Mouse (Mus musculus): ENCODE results near the gene Pigv.
"Not testable (repeated sequence)": the region's sequence is repeated elsewhere in the genome, so short reads cannot be mapped to it uniquely, and the experiment has no call there.

Gene Pigv

DNA sequence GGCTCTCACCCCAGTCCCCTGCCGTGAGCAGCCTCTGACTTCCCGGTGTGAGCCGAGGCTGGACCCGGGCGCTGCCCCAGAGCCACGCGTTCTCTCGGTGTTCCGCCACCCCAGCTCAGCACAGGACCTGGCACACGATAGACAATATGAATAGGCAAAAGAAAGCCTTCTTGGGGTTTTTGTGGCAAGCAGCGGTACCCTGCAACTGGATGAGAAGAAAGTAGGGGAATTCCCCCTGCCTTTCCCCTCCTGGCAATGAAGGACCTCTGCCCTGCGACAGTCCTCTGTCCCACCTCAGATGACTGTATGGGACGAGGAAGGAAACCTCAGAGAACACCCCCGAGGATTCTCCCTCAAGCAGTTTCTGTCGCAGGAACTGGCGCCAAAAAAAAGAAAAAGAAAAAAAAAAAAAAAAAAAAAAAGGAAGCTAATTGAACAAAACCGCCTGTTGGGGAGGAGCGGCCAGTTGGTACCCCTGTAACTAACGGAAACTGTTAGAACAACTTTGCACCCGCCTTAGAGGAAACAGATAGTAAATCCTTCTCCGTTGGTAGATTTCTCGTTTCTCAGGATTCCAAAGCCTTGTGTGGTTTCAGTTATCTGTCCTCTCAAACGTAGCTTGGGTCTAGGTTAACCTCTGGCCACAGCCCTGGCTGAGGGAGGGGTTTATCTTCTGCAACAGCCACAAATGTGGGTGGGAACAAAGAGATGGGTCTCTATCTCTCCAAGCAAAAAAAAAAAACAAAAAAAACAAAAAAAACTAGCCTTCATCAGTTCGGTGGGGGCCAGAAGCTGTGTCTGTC is 599 bp upstream of the Pigv start:
- no peak for DNase-seq (ENCODE audit: low spot score in 2 of 2)

DNA sequence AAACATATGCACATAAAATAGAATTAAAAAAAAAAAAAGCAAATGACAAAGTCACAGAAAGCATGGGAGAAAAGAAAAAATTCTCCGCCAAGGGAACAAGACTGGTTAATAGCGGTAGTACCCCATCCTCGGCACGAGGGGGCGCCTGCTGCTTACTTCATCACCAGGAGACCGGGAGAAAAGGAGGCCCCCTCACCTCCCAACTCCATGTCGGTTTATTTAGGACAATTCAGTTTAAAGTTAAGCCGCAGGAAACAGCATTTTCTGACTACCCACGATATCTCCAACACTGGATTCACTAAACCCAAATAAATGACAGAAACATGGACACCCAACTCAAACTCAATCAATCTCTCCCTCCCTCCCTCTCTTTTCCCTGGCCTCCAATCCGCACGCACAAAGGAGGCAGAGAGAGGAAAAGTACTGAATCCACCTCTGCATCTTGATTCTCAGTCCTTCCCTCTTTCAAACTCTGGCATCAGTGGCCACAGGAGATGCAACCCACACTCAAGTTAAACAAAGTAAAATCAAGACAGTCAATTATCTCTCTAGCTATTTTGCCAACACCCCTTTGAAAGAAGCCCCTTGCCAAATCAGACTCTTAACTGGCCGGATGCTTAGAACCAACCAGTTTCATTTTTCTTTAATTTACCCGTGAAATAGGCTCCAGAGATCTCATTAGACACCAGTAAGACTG is 1.1 kb downstream of the Pigv start:
- DNase-seq (ENCODE audit: low spot score in 2 of 2): peak; percentile 78 to 79

DNA sequence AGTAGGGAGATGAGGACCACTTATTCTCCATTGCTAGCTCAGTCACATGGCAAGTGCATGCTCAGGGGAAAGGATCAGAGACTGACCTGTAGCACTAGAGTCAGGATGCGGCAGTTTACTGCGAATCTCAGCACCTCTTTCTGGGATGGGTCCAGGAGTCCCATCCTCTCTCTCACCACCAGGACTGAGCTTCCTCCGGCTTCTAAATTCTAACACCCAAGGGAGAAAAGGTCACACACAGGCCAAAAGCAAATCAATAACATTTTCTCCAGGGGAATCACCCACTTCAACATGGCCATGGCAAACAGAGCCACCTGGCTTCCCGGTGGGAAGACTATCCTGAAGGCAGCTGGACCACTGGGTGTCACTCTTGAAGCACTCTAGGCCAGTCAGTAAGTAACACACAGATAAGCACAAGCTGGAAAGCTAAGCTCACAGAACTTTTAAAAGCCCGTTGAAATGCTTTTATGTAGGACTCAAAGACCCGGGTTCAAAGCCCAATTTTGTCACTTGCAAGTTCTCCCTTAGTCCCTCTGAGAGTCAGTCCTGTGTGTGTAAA is 2.7 kb downstream of the Pigv start:
- DNase-seq (ENCODE audit: low spot score in 2 of 2): no peak

DNA sequence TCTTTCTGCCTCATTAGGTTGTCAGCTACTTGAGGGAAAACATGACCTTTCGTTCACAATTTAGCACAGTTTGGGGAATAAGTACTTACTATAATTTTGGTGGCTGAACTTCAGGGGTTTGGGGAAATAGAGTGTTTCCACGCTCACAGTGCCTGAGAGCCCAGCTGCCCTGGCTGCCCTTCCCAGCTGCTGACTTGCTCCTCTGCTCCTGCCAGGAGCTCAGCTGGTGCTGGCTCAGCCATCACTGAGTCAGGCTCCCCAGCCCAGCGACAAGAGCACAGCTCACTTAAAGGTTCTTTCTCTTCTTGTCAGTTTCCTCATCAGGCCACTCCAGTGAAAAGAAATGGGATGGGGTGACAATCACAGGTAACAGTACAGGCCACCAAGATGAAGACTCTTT is 3.9 kb downstream of the Pigv start:
- DNase-seq (ENCODE audit: low spot score in 2 of 2): no peak

DNA sequence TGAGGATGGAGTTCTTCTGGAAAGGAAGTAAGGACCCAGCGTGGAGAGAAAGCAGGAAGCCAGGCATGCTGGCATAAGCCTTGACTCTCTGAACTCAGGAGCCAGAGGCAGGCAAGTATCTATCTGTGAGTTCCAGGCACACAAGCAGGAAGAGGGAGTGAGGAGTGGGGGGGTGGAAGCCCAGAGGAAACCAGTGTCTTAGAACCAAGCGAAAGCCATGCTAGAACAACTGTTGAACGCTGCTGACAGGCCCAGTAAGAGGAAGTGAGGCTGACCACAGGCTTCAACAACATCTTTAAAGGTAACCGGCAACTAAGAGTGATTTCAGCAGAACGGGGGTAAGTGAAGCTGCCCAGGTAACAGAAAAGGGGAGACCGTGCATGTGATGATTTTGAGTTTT is 6.2 kb downstream of the Pigv start:
- DNase-seq (ENCODE audit: low spot score in 2 of 2): no peak

GRCm38 (mm10) chr4:133665118-133665517 is 7.3 kb downstream of the Pigv start:
- no peak for DNase-seq (ENCODE audit: low spot score in 2 of 2)

DNA sequence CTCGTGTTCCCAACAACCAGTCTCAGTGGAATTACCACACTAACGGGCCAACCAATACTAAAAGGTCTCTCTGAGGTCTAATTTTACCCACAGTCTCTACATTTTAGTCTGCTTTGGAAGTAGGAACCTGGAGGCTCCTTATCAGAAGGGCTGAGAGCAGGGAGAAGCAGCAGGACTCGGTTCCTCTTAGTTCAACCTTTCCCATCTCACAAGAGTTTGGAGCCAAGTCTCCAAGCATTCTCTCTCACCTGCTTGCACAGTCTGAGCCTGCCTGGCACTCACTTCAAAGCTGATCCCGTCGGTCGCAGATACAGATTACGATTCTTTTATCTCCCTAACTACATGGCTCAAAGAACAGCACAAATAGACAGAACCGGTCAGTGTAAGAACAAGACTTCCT is 9.5 kb downstream of the Pigv start:
- DNase-seq (ENCODE audit: low spot score in 2 of 2): no peak

DNA sequence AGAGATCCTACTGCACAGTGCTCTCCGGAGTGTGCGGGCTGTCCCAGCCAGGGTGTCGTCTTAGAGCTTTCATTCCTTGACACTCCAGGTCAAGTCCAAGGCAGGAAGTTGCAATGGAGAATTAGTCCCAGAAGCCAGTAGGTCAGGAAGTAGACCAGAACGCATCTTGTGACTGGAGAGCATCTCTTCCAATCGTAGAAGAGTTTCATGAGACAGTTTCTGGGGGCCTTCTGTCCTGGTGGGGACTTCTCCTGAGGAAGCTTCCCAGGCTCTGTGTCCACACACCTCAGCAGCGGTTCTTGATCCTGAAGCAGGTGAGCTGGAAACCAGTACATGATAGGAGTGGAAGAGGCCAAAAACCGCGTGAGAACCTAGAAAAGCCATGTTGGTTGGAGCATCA is 10.0 kb downstream of the Pigv start:
- no peak for DNase-seq (ENCODE audit: low spot score in 2 of 2)

GRCm38 (mm10) chr4:133660193-133661155 is 12.0 kb downstream of the Pigv start:
- DNase-seq (ENCODE audit: low spot score in 2 of 2): peak; percentile 50 to 69

- no peak for DNase-seq (ENCODE audit: low spot score in 2 of 2)
These were observed 12.8 kb downstream of the Pigv start for GRCm38 (mm10) chr4:133659497-133660192.

GRCm38 (mm10) chr4:133658729-133659128 is 13.7 kb downstream of the Pigv start:
- DNase-seq (ENCODE audit: low spot score in 2 of 2): no peak

DNA sequence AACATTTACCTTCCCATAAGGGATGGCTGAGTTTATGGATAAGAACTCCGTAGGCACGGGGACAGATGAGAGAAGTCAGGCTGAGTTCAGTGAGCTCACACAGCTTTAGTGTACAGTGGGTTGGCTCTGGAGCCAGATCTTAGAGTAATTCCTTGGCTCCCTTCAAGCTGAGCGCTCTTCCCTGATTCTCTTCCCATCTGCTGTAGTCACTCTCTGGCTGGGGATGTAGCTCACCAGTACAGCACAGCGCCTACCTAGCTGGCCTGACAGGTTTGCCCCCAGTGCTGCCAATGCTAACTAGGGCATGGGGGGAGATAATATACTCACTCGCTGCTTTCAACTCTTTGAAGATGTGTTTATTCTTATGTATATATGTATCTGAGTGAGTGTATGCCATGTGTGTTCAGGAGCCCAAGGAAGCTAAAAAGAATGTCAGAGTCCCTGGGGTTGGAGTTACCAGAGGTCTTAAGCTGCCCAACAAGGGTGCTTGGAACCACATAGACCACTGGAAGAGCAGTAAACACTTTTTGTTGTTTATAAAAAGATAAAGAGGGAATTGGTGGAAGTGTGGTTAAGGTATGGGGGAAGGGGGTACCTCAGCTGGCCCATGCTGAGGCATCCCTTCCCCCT is 14.5 kb downstream of the Pigv start:
- DNase-seq (ENCODE audit: low spot score in 2 of 2): no peak

DNA sequence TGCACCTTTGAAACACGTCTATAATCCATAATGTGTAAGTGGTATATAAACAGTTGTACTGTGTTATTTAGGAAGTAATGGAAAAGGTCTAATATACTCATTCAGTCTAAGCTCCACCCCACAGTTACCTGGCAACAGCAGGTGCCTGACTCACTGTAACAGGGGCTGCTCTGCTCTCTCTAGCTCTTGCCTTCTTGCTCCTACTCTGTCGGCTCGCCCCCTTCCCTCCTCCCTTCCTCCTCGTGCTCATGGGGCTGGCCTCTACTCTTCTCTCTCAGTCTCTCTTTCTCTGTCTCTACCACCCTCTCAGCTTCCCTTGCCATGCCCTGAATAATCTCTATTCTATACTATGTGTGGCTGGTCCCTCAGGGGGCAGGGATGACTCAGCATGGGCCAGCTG is 15.4 kb downstream of the Pigv start:
- DNase-seq (ENCODE audit: low spot score in 2 of 2): no peak

GRCm38 (mm10) chr4:133656294-133656693 is 16.2 kb downstream of the Pigv start:
- DNase-seq (ENCODE audit: low spot score in 2 of 2): no peak

- not testable (repeated sequence) for DNase-seq (ENCODE audit: low spot score in 2 of 2)
These were observed 18.4 kb downstream of the Pigv start for GRCm38 (mm10) chr4:133654070-133654469.

DNA sequence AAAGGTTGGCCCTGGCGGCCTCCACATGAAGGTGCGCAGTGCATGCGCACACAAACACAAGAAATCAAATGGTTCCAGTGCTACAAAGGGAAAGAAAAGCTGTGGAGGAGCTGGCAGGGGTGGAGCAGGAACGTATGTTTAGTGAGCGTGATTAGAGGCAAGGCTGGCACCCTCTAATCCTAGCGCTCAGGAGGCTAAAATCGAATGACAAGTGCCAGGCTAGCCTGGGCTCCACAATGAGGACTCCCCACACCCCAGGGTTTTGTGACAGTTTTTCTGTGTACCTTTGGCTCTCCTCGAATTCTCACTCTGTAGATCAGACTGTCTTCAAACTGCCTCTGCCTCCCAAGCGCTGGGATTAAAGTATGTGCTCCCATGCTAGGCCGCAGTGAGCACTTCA is 19.7 kb downstream of the Pigv start:
- DNase-seq (ENCODE audit: low spot score in 2 of 2): no peak

- no peak for DNase-seq (ENCODE audit: low spot score in 2 of 2)
These were observed 20.5 kb downstream of the Pigv start for GRCm38 (mm10) chr4:133651986-133652385.

GRCm38 (mm10) chr4:133651445-133651844 is 21.0 kb downstream of the Pigv start:
- DNase-seq (ENCODE audit: low spot score in 2 of 2): no peak

DNA sequence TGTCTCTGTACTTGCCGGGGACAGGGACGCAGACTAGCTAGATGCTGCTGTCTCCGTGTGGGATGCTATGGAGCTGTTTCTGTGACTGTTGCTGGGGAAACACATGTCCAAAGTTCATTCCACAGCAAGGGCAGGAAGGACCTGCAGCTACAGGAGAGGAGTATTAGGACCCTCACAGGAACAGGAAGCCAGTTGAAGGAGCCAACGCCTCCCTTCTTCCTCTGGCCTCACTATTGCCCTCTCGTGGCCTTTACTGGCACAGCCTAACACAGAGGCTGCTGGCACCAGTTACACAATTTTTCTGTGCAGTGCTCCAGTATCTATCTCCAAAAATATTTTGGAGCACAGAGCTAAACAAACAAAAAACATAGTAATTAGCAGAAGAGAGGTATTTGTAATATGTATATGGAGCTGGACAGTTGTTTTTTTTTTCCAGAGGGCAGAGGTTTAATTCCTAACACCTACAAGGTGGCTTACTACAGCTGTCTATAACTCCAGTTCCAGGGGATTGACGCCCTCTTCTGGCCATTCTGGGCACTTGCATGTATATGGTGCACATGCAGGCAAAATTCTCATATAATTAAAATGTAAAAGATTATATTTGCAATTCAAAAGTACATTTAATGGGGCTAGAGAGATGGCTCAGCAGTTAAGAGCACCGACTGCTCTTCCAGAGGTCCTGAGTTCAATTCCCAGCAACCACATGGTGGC is 22.3 kb downstream of the Pigv start, which contains the start of gene Zdhhc18:
Gene Zdhhc18, minus strand, starts transcription at position 166 of the 711 bp plus-strand sequence.
- DNase-seq (ENCODE audit: low spot score in 2 of 2): peak; percentile 55 to 61

GRCm38 (mm10) chr4:133649464-133649863 is 23.0 kb downstream of the Pigv start:
- DNase-seq (ENCODE audit: low spot score in 2 of 2): not testable (repeated sequence)
